Mouse (Mus musculus) CH12.LX (cell line): ENCODE measurements at regions not wholly inside any gene's neighbourhood (a gene's known extent, or its start where the extent isn't known, plus 50 kb on each side); places are given as distances from the start of the nearest gene placed in this dataset.
A peak's percentile ranks its signal among the peaks of the same experiment; 100 is the strongest.

Experiments
- DNase-seq: peaks from one replicate; pipeline ENCODE4 v3.0.0-alpha.2; 2013; ENCODE audit errors: extremely low read depth
- H3K27ac ChIP-seq: 2 replicates; pipeline ENCODE4 v1.5.1; 2012; ENCODE audit warnings: low read depth, mild to moderate bottlenecking, control low read depth, moderate library complexity; ENCODE audit not compliant: insufficient read depth
- H3K27me3 ChIP-seq: replicated peaks from 2 replicates; pipeline ENCODE3; 2012; ENCODE audit warnings: inconsistent platforms
- H3K36me3 ChIP-seq, 2 experiments: replicated peaks in 1 of 2; 2 replicates each; pipeline versions ENCODE3 to v1.6.1; 2012; ENCODE audit warnings: inconsistent platforms in 1 of 2, low read length in 1 of 2, mild to moderate bottlenecking in 1 of 2, mixed read lengths in 1 of 2, moderate library complexity in 1 of 2; ENCODE audit not compliant: control insufficient read depth in 1 of 2, insufficient read depth in 1 of 2
- H3K4me1 ChIP-seq, 2 experiments: 2 replicates each; pipeline ENCODE4 v1.6.1; 2012; ENCODE audit warnings: inconsistent platforms in 1 of 2, moderate library complexity in 1 of 2; ENCODE audit not compliant: insufficient read depth in 2 of 2, control insufficient read depth in 1 of 2
- H3K4me2 ChIP-seq: 2 replicates; pipeline ENCODE4 v1.6.1; 2012; ENCODE audit warnings: low read depth, mild to moderate bottlenecking, control low read depth; ENCODE audit not compliant: poor library complexity, insufficient read depth, severe bottlenecking
- H3K4me3 ChIP-seq, 3 experiments: fragments of 150-350 bp in 1 of 3; sonication (generic) in 1 of 3; replicated peaks in 1 of 3; 2 replicates each; pipeline versions ENCODE3 to v1.5.1; 2011 to 2012; ENCODE audit warnings: low read depth in 2 of 3, low read length in 2 of 3, mild to moderate bottlenecking in 2 of 3, moderate library complexity in 2 of 3, control low read depth in 1 of 3, improper control_type of control experiment in 1 of 3, inconsistent platforms in 1 of 3, mixed read lengths in 1 of 3; ENCODE audit not compliant: poor library complexity in 1 of 3
- H3K79me2 ChIP-seq: replicated peaks from 2 replicates; pipeline ENCODE4 v1.6.1; 2012; ENCODE audit warnings: mild to moderate bottlenecking, moderate library complexity; ENCODE audit not compliant: control insufficient read depth, poor library complexity, insufficient read depth, severe bottlenecking; ENCODE audit errors: extremely low read depth
- H3K9ac ChIP-seq: 2 replicates; pipeline ENCODE4 v1.6.1; 2012; ENCODE audit warnings: low read depth, mild to moderate bottlenecking, control low read depth, moderate library complexity; ENCODE audit not compliant: insufficient read depth
- H3K9me3 ChIP-seq: replicated peaks from 2 replicates; pipeline ENCODE3; 2012; ENCODE audit warnings: low read length, inconsistent platforms, mixed read lengths
- CHD1 ChIP-seq: IDR thresholded peaks from 2 replicates; pipeline ENCODE4 v1.6.1; 2012; ENCODE audit warnings: low read depth, low read length, improper control_type of control experiment, inconsistent platforms
- CTCF ChIP-seq, 2 experiments: IDR thresholded peaks in 1 of 2; conservative IDR thresholded peaks in 1 of 2; 2 replicates each; pipeline ENCODE4 v1.5.1; 2011 to 2012; ENCODE audit warnings: low read depth in 2 of 2, low read length in 2 of 2, improper control_type of control experiment in 1 of 2, inconsistent platforms in 1 of 2, mild to moderate bottlenecking in 1 of 2, moderate library complexity in 1 of 2
- E2F4 ChIP-seq: IDR thresholded peaks from 2 replicates; pipeline ENCODE4 v1.6.1; 2011; ENCODE audit warnings: low read depth, low read length, improper control_type of control experiment; ENCODE audit not compliant: insufficient replicate concordance
- ELF1 ChIP-seq: IDR thresholded peaks from 2 replicates; pipeline ENCODE4 v1.6.1; 2014; ENCODE audit warnings: low read depth, mild to moderate bottlenecking, inconsistent platforms, low read length, improper control_type of control experiment
- EP300 ChIP-seq: IDR thresholded peaks from 2 replicates; pipeline ENCODE4 v1.6.1; 2011; ENCODE audit warnings: low read length, improper control_type of control experiment
- ETS1 ChIP-seq: conservative IDR thresholded peaks from 2 replicates; pipeline ENCODE4 v1.6.1; 2012; ENCODE audit warnings: low read depth, mild to moderate bottlenecking, inconsistent platforms, low read length, improper control_type of control experiment, moderate library complexity
- IRF4 ChIP-seq: IDR thresholded peaks from 2 replicates; pipeline ENCODE4 v1.6.1; 2014; ENCODE audit warnings: low read depth, mild to moderate bottlenecking, inconsistent platforms, low read length, improper control_type of control experiment
- JUN ChIP-seq: IDR thresholded peaks from 2 replicates; pipeline ENCODE4 v1.6.1; 2011; ENCODE audit warnings: low read depth, mild to moderate bottlenecking, low read length, improper control_type of control experiment, moderate library complexity; ENCODE audit not compliant: insufficient read depth
- KAT2A ChIP-seq: IDR thresholded peaks from 2 replicates; pipeline ENCODE4 v1.6.1; 2012; ENCODE audit warnings: low read length, improper control_type of control experiment, inconsistent platforms; ENCODE audit not compliant: insufficient replicate concordance
- MAZ ChIP-seq: IDR thresholded peaks from 2 replicates; pipeline ENCODE4 v1.6.1; 2012; ENCODE audit warnings: low read depth, mild to moderate bottlenecking, inconsistent platforms, low read length, improper control_type of control experiment, moderate library complexity
- MEF2A ChIP-seq: IDR thresholded peaks from 2 replicates; pipeline ENCODE4 v1.6.1; 2014; ENCODE audit warnings: low read depth, mild to moderate bottlenecking, inconsistent platforms, low read length, improper control_type of control experiment, borderline replicate concordance
- MXI1 ChIP-seq: IDR thresholded peaks from 2 replicates; pipeline ENCODE4 v1.6.1; 2011; ENCODE audit warnings: mild to moderate bottlenecking, low read depth, low read length, improper control_type of control experiment
- MYC ChIP-seq: IDR thresholded peaks from 2 replicates; pipeline ENCODE4 v1.6.1; 2011; ENCODE audit warnings: low read depth, mild to moderate bottlenecking, improper control_type of control experiment, low read length
- NELFE ChIP-seq: IDR thresholded peaks from 2 replicates; pipeline ENCODE4 v1.6.1; 2011; ENCODE audit warnings: low read depth, low read length, improper control_type of control experiment
- NRF1 ChIP-seq: IDR thresholded peaks from 2 replicates; pipeline ENCODE4 v1.6.1; 2014; ENCODE audit warnings: low read depth, mild to moderate bottlenecking, inconsistent platforms, low read length, improper control_type of control experiment, moderate library complexity
- PAX5 ChIP-seq: IDR thresholded peaks from 2 replicates; pipeline ENCODE4 v1.6.1; 2012; ENCODE audit warnings: low read length, inconsistent platforms, mixed read lengths
- POLR2A ChIP-seq: IDR thresholded peaks from 2 replicates; pipeline ENCODE4 v1.6.1; 2011; ENCODE audit warnings: low read depth, mild to moderate bottlenecking, improper control_type of control experiment, low read length
- POLR2AphosphoS2 ChIP-seq: IDR thresholded peaks from 2 replicates; pipeline ENCODE4 v1.6.1; 2011; ENCODE audit warnings: low read depth, low read length, improper control_type of control experiment
- RAD21 ChIP-seq: IDR thresholded peaks from 2 replicates; pipeline ENCODE4 v1.6.1; 2011; ENCODE audit warnings: low read depth, mild to moderate bottlenecking, low read length, improper control_type of control experiment, moderate library complexity
- RCOR1 ChIP-seq: conservative IDR thresholded peaks from 2 replicates; pipeline ENCODE4 v1.6.1; 2012; ENCODE audit warnings: low read depth, mild to moderate bottlenecking, inconsistent platforms, low read length, improper control_type of control experiment
- SIN3A ChIP-seq: IDR thresholded peaks from 2 replicates; pipeline ENCODE4 v1.6.1; 2012; ENCODE audit warnings: low read length, improper control_type of control experiment, inconsistent platforms
- SMC3 ChIP-seq: IDR thresholded peaks from 2 replicates; pipeline ENCODE4 v1.6.1; 2011; ENCODE audit warnings: low read depth, low read length, improper control_type of control experiment
- TCF12 ChIP-seq: IDR thresholded peaks from 2 replicates; pipeline ENCODE4 v1.6.1; 2014; ENCODE audit warnings: low read depth, mild to moderate bottlenecking, inconsistent platforms, low read length, improper control_type of control experiment
- UBTF ChIP-seq: IDR thresholded peaks from 2 replicates; pipeline ENCODE4 v1.6.1; 2012; ENCODE audit warnings: low read depth, mild to moderate bottlenecking, inconsistent platforms, low read length, improper control_type of control experiment, moderate library complexity
- USF1 ChIP-seq: IDR thresholded peaks from 2 replicates; pipeline ENCODE4 v1.6.1; 2014; ENCODE audit warnings: low read depth, mild to moderate bottlenecking, inconsistent platforms, low read length, improper control_type of control experiment
- USF2 ChIP-seq: conservative IDR thresholded peaks from 2 replicates; pipeline ENCODE4 v1.6.1; 2011; ENCODE audit warnings: low read depth, low read length, improper control_type of control experiment
- ZC3H11A ChIP-seq: IDR thresholded peaks from 2 replicates; pipeline ENCODE4 v1.6.1; 2012; ENCODE audit warnings: low read depth, mild to moderate bottlenecking, inconsistent platforms, low read length, improper control_type of control experiment
- ZKSCAN1 ChIP-seq: IDR thresholded peaks from 2 replicates; pipeline ENCODE4 v1.6.1; 2012; ENCODE audit warnings: low read depth, inconsistent platforms, low read length, improper control_type of control experiment, borderline replicate concordance
- ZMIZ1 ChIP-seq: IDR thresholded peaks from 2 replicates; pipeline ENCODE4 v1.6.1; 2012; ENCODE audit warnings: low read depth, mild to moderate bottlenecking, inconsistent platforms, low read length, improper control_type of control experiment
- ZNF384 ChIP-seq: IDR thresholded peaks from 2 replicates; pipeline ENCODE4 v1.6.1; 2012; ENCODE audit warnings: low read depth, low read length, improper control_type of control experiment, inconsistent platforms
- dilution Hi-C: fragments of 300-500 bp; cut with MboI; formaldehyde crosslinking; loops from 2 replicates; pipeline ENCODE4 v1.14.3; 2020; ENCODE audit warnings: low sequenced_read_pairs; ENCODE audit not compliant: extremely low pct_unique_long_range_greater_than_20kb, extremely low pct_ligation_motif_present
- in situ Hi-C: fragments of 300-500 bp; cut with MboI; formaldehyde crosslinking; loops from 3 replicates; pipeline ENCODE4 v1.14.3; 2019; ENCODE audit warnings: low sequenced_read_pairs, low pct_ligation_motif_present, low pct_unique_long_range_greater_than_20kb, mixed read lengths

- 0 out of 4 replicates have a peak, but pooled peaks cover 0 to 5% of the 10 kb centered on the region in 2 experiments for H3K4me1 ChIP-seq
- no peaks in the 10 kb centered on the region for H3K79me2 ChIP-seq
- dilution Hi-C loops, result no loop called here
- no peak overlapping the region for H3K4me3 ChIP-seq
- TF ChIP-seq ZKSCAN1 (no peak), SIN3A (no peak), MXI1 (no peak), MEF2A (no peak), ZC3H11A (no peak), POLR2AphosphoS2 (no peak), CHD1 (no peak), ELF1 (no peak), POLR2A (no peak), IRF4 (no peak), KAT2A (no peak), ZNF384 (no peak), UBTF (no peak), ETS1 (no peak)
- in situ Hi-C loops, result no loop called here
- H3K36me3 ChIP-seq, result no peaks in the 10 kb centered on the region
- peaks cover 6% of the 10 kb centered on the region for H3K9me3 ChIP-seq
- H3K4me2 ChIP-seq, result no peak overlapping the region
- H3K27me3 ChIP-seq, result peaks cover 1% of the 10 kb centered on the region
- no peak overlapping the region for H3K27ac ChIP-seq
- no peak for DNase-seq
- no peak overlapping the region for H3K9ac ChIP-seq
Measured at GRCm38 (mm10) chr4:62760748-62761604, 201.3 kb downstream of the Rgs3 start.

- Histone ChIP-seq H3K9me3 (peaks cover 6% of the 10 kb centered on the region), H3K36me3 (no peaks in the 10 kb centered on the region), H3K4me2 (no peak overlapping the region), H3K9ac (no peak overlapping the region), H3K27me3 (peaks cover 7% of the 10 kb centered on the region), H3K27ac (no peak overlapping the region), H3K79me2 (no peaks in the 10 kb centered on the region), H3K4me3 (no peak overlapping the region), H3K4me1 (0 out of 4 replicates have a peak, but pooled peaks cover 0 to 5% of the 10 kb centered on the region in 2 experiments)
- DNase-seq, result peak; percentile 60
- in situ Hi-C loops (no loop called here), dilution Hi-C loops (no loop called here)
- TF ChIP-seq MYC (no peak), POLR2A (no peak), ELF1 (no peak), RCOR1 (no peak), NRF1 (peak; percentile 26; the same call in 1 of the 2 replicates), SIN3A (no peak), ETS1 (no peak), PAX5 (no peak), MAZ (peak; percentile 41; the same call in 1 of the 2 replicates), USF2 (no peak), ZNF384 (no peak), UBTF (no peak), MXI1 (no peak), KAT2A (no peak), JUN (no peak), TCF12 (no peak), POLR2AphosphoS2 (no peak), CTCF (conservative IDR thresholded peaks at IDR 0.05 in 1 of 2, IDR thresholded peaks at IDR 0.05 in 1 of 2; ENCODE audit: low read depth in 2 of 2, low read length in 2 of 2) (peak; percentile 78 to 91), EP300 (no peak), RAD21 (peak; percentile 82), ZMIZ1 (no peak), CHD1 (no peak), NELFE (peak; percentile 36; the same call in 1 of the 2 replicates), E2F4 (no peak), ZKSCAN1 (no peak), ZC3H11A (peak; percentile 78), SMC3 (peak; percentile 94), USF1 (no peak)
Measured at GRCm38 (mm10) chr4:62761672-62762071, 202.0 kb downstream of the Rgs3 start.
